Mouse (Mus musculus) heart, postnatal 0 days (tissue): ENCODE data around the gene Treh. TPM values are rescaled to one million over a fixed set of nuclear protein-coding genes. Genes with fewer than 3 reads are reported as not detected.

ENCODE experiments used
- ATAC-seq: fragments of 200-750 bp; cut with Nextera tagmentation; 2 replicates; pipeline ENCODE4 v1.8.0; 2017; ENCODE audit warnings: low read depth, moderate number of reproducible peaks, moderate library complexity; ENCODE audit not compliant: insufficient read depth
- DNase-seq: peaks from one replicate; pipeline ENCODE4 v3.0.0-alpha.2; 2016; ENCODE audit warnings: low spot score
- H3K27ac ChIP-seq: fragments of 300-500 bp; sonication (generic); 2 replicates; pipeline ENCODE4 v1.5.1; 2014; ENCODE audit warnings: low read depth, mild to moderate bottlenecking
- H3K27me3 ChIP-seq: fragments of 300-500 bp; sonication (generic); 2 replicates; pipeline ENCODE4 v1.6.1; 2014; ENCODE audit warnings: low read length, mixed read lengths; ENCODE audit not compliant: control insufficient read depth, insufficient read depth
- H3K36me3 ChIP-seq: fragments of 300-500 bp; sonication (generic); replicated peaks from 2 replicates; pipeline ENCODE4 v1.6.1; 2014; ENCODE audit warnings: low read length, mixed read lengths; ENCODE audit not compliant: control insufficient read depth, insufficient read depth
- H3K4me1 ChIP-seq: fragments of 300-500 bp; sonication (generic); 2 replicates; pipeline ENCODE4 v1.6.1; 2014; ENCODE audit warnings: antibody characterized with exemption; ENCODE audit not compliant: control insufficient read depth, insufficient read depth
- H3K4me2 ChIP-seq: fragments of 300-500 bp; sonication (generic); 2 replicates; pipeline ENCODE4 v1.6.1; 2014; ENCODE audit warnings: low read depth, mild to moderate bottlenecking, low read length, moderate library complexity
- H3K4me3 ChIP-seq: fragments of 300-500 bp; sonication (generic); 2 replicates; pipeline ENCODE4 v1.5.1; 2014; ENCODE audit warnings: low read depth, low read length
- H3K9ac ChIP-seq: fragments of 300-500 bp; sonication (generic); replicated peaks from 2 replicates; pipeline ENCODE4 v1.6.1; 2014; ENCODE audit warnings: low read depth, low read length, mixed read lengths
- H3K9me3 ChIP-seq: fragments of 300-500 bp; sonication (generic); replicated peaks from 2 replicates; pipeline ENCODE4 v1.6.1; 2016; ENCODE audit warnings: low read length; ENCODE audit not compliant: control insufficient read depth
- CTCF ChIP-seq: IDR thresholded peaks from 2 replicates; pipeline ENCODE4 v1.5.1; 2016; ENCODE audit warnings: antibody characterized with exemption, control low read depth, low read depth
- EP300 ChIP-seq: IDR thresholded peaks from 2 replicates; pipeline ENCODE4 v1.6.1; 2016; ENCODE audit warnings: antibody characterized with exemption, low read depth
- WGBS: fragments of 180-500 bp; shearing (Covaris S2); extraction: QIAGEN DNeasy Blood & Tissue Kit; methylation state at CpG from one replicate; pipeline ENCODE4 v1.1.7; 2014; 5-methylcytosine and 5-hydroxymethylcytosine counted together
- polyA plus RNA-seq: library from polyadenylated mRNA; unstranded; fragments of >200 nt; fragmentation: Nextera tagmentation; extraction: Ambion mirVana; gene quantifications from 2 replicates; pipeline ENCODE4 v1.2.1, GENCODE M21; 2015
- total RNA-seq: library from RNA; depleted of rRNA; stranded (reverse); fragments of >200 nt; gene quantifications from 2 replicates; pipeline ENCODE4 v1.2.3, GENCODE M21; 2014; ENCODE audit warnings: low replicate concordance

Gene Treh
- total and polyA plus RNA-seq, 2 experiments from 2014 or later: not detected

GRCm38 (mm10) chr9:44710213-44710612 lies 37.2 kb downstream of the Treh start:
- Histone ChIP-seq H3K27ac (no peak overlapping the region), H3K36me3 (peaks cover 78% of the 10 kb centered on the region), H3K4me2 (no peak overlapping the region), H3K4me1 (peaks cover 5% of the 10 kb centered on the region; the same call in 1 of the 2 replicates), H3K27me3 (no peaks in the 10 kb centered on the region), H3K4me3 (no peak overlapping the region), H3K9ac (no peak overlapping the region), H3K9me3 (no peaks in the 10 kb centered on the region)
- TF ChIP-seq EP300 (no peak), CTCF (no peak)
- ATAC-seq (no peak), DNase-seq (no peak)
- 60% methylated on average over 5 of the region's 5 CpGs for WGBS

DNA sequence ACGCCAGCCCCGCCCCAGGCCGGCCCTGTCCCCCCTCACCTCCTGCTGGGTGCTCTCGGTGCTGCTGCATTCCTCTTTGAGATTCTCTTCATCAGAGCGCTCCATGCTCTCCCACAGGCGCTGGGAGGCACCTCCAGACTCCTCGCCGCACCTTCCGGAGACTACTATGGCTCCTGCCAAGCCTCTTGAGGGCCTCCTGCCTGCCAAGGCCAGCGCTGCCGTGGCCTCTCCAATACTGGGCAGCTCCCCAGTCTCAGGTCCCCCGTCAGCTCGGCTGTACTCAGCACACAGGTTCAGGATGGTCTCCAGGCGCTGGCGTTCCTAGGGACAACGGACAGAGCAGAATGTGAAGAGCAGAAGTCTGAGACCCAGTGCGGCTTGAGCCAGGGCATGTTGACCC lies 38.6 kb downstream of the Treh start:
- Histone ChIP-seq H3K36me3 (peaks cover 78% of the 10 kb centered on the region), H3K4me1 (peaks cover 5% of the 10 kb centered on the region; the same call in 1 of the 2 replicates), H3K9me3 (no peaks in the 10 kb centered on the region), H3K4me3 (no peak overlapping the region), H3K27me3 (no peaks in the 10 kb centered on the region), H3K27ac (no peak overlapping the region), H3K9ac (no peak overlapping the region), H3K4me2 (no peak overlapping the region)
- no peak for TF ChIP-seq EP300
- no peak for TF ChIP-seq CTCF
- ATAC-seq (no peak), DNase-seq (no peak)
- WGBS: 69% methylated on average over 17 of the region's 17 CpGs

DNA sequence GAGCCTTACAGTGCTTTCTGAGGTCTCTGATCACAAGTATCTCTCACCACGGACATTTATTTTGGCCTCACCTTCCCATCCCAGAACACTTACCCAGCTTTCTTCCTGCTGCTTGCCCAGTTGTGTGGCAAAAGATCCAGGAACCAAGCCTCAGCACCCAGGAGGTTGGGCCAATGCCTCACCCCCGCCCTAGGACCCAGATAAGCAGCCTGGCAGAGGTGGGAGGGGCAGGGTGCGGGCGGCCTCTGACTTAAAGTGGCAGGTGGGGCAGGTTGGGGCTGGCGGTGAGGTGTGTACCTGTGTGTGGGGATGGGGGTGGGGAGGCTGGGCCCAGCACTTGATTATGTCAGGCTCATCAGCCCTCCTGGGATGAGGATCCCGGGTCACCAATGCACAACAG lies 40.0 kb downstream of the Treh start:
- Histone ChIP-seq H3K9ac (no peak overlapping the region), H3K4me3 (no peak overlapping the region), H3K4me1 (peaks cover 17% of the 10 kb centered on the region), H3K36me3 (peaks cover 80% of the 10 kb centered on the region), H3K4me2 (no peak overlapping the region), H3K27me3 (no peaks in the 10 kb centered on the region), H3K9me3 (no peaks in the 10 kb centered on the region), H3K27ac (no peak overlapping the region)
- WGBS: 80% methylated on average over 6 of the region's 6 CpGs
- ATAC-seq (no peak), DNase-seq (no peak)
- TF ChIP-seq EP300 (no peak), CTCF (no peak)

- H3K9me3 ChIP-seq: no peaks in the 10 kb centered on the region
- H3K4me1 ChIP-seq: peaks cover 21% of the 10 kb centered on the region
- DNase-seq (no peak), ATAC-seq (no peak)
- H3K4me2 ChIP-seq: no peak overlapping the region
- TF ChIP-seq EP300 (no peak), CTCF (no peak)
- H3K27ac ChIP-seq: no peak overlapping the region
- 46% methylated on average over 2 of the region's 2 CpGs for WGBS
- no peaks in the 10 kb centered on the region for H3K27me3 ChIP-seq
- H3K36me3 ChIP-seq: peaks cover 83% of the 10 kb centered on the region
- H3K9ac ChIP-seq: no peak overlapping the region
- no peak overlapping the region for H3K4me3 ChIP-seq
Observed at GRCm38 (mm10) chr9:44713574-44713973, 40.5 kb downstream of the Treh start.

GRCm38 (mm10) chr9:44715109-44715508 lies 42.1 kb downstream of the Treh start:
- TF ChIP-seq CTCF (no peak), EP300 (no peak)

DNA sequence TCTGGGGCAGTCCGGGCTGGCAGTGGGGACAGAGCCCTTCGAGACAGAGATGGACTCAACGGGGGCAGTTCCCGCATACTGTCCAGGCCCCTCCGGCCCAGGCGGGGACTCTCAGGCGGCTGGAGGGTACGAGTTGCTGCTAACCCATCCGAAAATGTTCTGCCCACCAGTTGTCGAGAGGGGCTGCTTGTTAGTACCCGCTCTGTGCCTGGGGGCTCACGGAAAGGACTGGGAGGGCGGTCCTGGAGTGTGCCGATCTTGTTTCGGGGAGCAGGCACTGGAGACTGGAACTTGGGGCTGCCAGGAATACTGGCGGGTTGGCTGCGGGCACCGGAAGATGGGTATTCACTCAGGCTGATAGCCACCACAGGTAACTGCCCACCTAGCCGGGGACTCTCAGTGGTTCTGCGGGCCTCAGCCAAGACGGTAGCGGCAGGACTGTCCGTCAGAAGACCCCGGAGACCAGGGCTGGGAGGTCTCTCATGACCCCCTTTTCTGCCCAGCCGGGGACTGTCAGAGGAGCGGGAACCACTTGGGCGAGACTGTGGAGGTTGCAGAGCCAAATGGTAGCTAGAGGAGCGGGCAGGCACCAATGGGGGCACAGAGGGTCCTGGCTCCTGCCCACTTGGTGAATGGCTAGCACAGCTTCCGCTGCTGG lies 42.8 kb downstream of the Treh start:
- Histone ChIP-seq H3K9me3 (no peaks in the 10 kb centered on the region), H3K27ac (no peak overlapping the region), H3K4me2 (no peak overlapping the region), H3K9ac (no peak overlapping the region), H3K4me3 (no peak overlapping the region), H3K4me1 (peaks cover 37% of the 10 kb centered on the region), H3K36me3 (peaks cover 73% of the 10 kb centered on the region), H3K27me3 (no peaks in the 10 kb centered on the region)
- DNase-seq: no peak
- ATAC-seq: no peak
- WGBS: 93% methylated on average over 29 of the region's 29 CpGs
- no peak for TF ChIP-seq EP300
- TF ChIP-seq CTCF: no peak

More at GRCm38 (mm10) chr9:44715109-44715508, 42.1 kb downstream of the Treh start:
- peaks cover 31% of the 10 kb centered on the region for H3K4me1 ChIP-seq
- DNase-seq (no peak), ATAC-seq (no peak)
- peaks cover 79% of the 10 kb centered on the region for H3K36me3 ChIP-seq
- H3K4me3 ChIP-seq: no peak overlapping the region
- no peak overlapping the region for H3K9ac ChIP-seq
- no peaks in the 10 kb centered on the region for H3K9me3 ChIP-seq
- no peak overlapping the region for H3K4me2 ChIP-seq
- no peaks in the 10 kb centered on the region for H3K27me3 ChIP-seq
- WGBS: 86% methylated on average over 17 of the region's 17 CpGs
- no peak overlapping the region for H3K27ac ChIP-seq
